Mouse (Mus musculus) kidney, adult 2 months (tissue): Measurements from ENCODE around the gene Etl4. TPM values are rescaled to one million over a fixed set of nuclear protein-coding genes. Genes with fewer than 3 reads are reported as not detected.

Experiments used
- DNase-seq: peaks from one replicate; pipeline ENCODE4 v3.0.0; 2021
- H3K27ac ChIP-seq: fragments of 200-500 bp; 2 replicates; pipeline ENCODE4 v1.5.1; 2012; ENCODE audit warnings: low read depth, low read length, control low read depth, inconsistent platforms; ENCODE audit not compliant: insufficient read depth
- H3K27me3 ChIP-seq: fragments of 200-500 bp; replicated peaks from 2 replicates; pipeline ENCODE4 v1.6.1; 2012; ENCODE audit warnings: mild to moderate bottlenecking, moderate library complexity, low read length, inconsistent platforms; ENCODE audit not compliant: control insufficient read depth, insufficient read depth
- H3K36me3 ChIP-seq: fragments of 200-500 bp; 2 replicates; pipeline ENCODE4 v1.6.1; 2012; ENCODE audit warnings: mild to moderate bottlenecking, moderate library complexity, low read length, inconsistent platforms; ENCODE audit not compliant: control insufficient read depth, insufficient read depth
- H3K4me1 ChIP-seq: fragments of 200-500 bp; 2 replicates; pipeline ENCODE4 v1.6.1; 2011; ENCODE audit warnings: low read length; ENCODE audit not compliant: control insufficient read depth, insufficient read depth
- H3K4me3 ChIP-seq: fragments of 200-500 bp; 2 replicates; pipeline ENCODE4 v1.5.1; 2011; ENCODE audit warnings: mild to moderate bottlenecking, low read depth, low read length, control low read depth; ENCODE audit not compliant: insufficient read depth
- CTCF ChIP-seq: fragments of 200-500 bp; conservative IDR thresholded peaks from 2 replicates; pipeline ENCODE4 v1.5.1; 2011; ENCODE audit warnings: low read depth, mild to moderate bottlenecking, control low read depth, low read length, moderate library complexity, mixed read lengths; ENCODE audit not compliant: insufficient read depth, insufficient read length
- POLR2A ChIP-seq: fragments of 200-500 bp; IDR thresholded peaks from one replicate; pipeline ENCODE4 v1.6.1; 2011; ENCODE audit warnings: low read depth, low read length, control low read depth
- WGBS: fragments of 180-500 bp; shearing (Covaris S2); methylation state at CpG from one replicate; pipeline ENCODE4 v1.1.7; 2018; 5-methylcytosine and 5-hydroxymethylcytosine counted together
- polyA plus RNA-seq: library from polyadenylated mRNA; depleted of rRNA; stranded (reverse); fragments of >200 nt; gene quantifications from 2 replicates; pipeline ENCODE4 v1.2.3, GENCODE M21; 2012

Etl4 gene
- polyA plus RNA-seq, 1 experiment: 21.4 TPM

GRCm38 (mm10) chr2:20722165-20722991, 812.8 kb downstream of the Etl4 start:
- Histone ChIP-seq H3K4me1 (peaks cover 16% of the 10 kb centered on the region; the same call in 1 of the 2 replicates), H3K27me3 (no peaks in the 10 kb centered on the region), H3K4me3 (peak overlapping the region; percentile 28), H3K27ac (peak overlapping the region; percentile 19; the same call in 1 of the 2 replicates), H3K36me3 (no peaks in the 10 kb centered on the region)
- peak; percentile 36 for DNase-seq
- TF ChIP-seq POLR2A (no peak), CTCF (no peak)
- 23% methylated on average over 15 of the region's 15 CpGs for WGBS

DNA sequence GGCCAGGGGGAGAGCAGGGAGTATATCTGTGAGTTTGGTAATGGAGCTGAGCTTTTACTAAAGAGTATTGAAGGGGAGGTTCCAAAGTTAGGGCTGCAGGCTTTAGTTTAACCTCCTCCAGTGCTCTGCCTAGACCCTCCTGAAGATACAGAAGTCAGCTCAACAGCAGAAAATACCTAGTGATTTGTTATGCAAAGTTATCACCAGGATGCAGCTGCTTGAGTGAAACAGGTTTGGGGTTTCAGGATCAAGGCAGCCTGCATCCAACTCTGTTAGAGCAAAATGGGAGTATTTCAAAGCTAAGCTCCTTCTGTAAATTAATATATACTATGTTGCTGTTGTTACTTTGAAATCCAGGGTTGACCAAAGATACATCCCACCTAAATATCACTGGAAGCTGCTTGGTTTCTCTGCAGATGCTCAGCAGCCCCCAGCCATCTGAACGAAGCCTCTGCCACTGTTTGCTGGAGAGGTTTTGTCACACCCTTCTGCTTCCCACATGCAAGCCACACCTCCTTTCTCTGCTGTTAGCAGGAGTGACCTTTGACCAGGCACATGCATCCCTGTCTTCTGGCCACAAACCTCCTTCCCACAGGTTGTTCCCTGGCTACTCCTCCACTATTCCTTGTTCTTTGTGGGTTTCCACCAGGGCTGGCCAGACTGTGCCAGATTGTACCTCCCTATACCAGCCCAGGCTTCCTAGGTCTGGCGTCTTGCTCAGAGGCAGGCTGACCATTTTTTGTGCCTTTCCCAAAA, 814.6 kb downstream of the Etl4 start:
- no peaks in the 10 kb centered on the region for H3K27me3 ChIP-seq
- WGBS: 32% methylated on average over 2 of the region's 2 CpGs
- H3K27ac ChIP-seq: no peak overlapping the region
- DNase-seq: peak; percentile 80
- H3K36me3 ChIP-seq: no peaks in the 10 kb centered on the region
- TF ChIP-seq POLR2A (no peak), CTCF (no peak)
- peaks cover 20% of the 10 kb centered on the region; the same call in 1 of the 2 replicates for H3K4me1 ChIP-seq
- H3K4me3 ChIP-seq: no peak overlapping the region

DNA sequence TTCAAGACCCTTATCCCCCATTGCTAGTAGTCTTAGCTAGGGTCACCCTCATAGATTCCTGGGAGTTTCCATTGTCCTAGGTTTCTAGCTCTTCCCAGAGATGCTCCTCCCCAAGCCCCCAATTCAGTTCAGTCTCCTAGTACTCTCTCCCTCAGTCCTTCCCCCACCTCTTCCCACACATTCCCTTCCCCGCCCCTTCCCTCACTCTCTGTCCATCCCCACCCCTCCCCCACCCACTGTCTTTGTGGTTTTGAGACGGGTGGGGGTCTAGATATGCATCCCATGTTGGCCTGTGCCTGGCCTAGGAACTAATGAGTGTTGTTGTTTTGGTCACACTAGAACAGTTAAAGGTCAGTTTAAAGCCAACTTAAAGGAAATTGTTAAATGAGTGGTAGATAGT, 817.4 kb downstream of the Etl4 start:
- H3K4me3 ChIP-seq: no peak overlapping the region
- H3K36me3 ChIP-seq: no peaks in the 10 kb centered on the region
- H3K27me3 ChIP-seq: no peaks in the 10 kb centered on the region
- 88% methylated on average over 2 of the region's 2 CpGs for WGBS
- no peak overlapping the region for H3K27ac ChIP-seq
- DNase-seq: no peak
- H3K4me1 ChIP-seq: peaks cover 17% of the 10 kb centered on the region; the same call in 1 of the 2 replicates
- TF ChIP-seq CTCF (no peak), POLR2A (no peak)

DNA sequence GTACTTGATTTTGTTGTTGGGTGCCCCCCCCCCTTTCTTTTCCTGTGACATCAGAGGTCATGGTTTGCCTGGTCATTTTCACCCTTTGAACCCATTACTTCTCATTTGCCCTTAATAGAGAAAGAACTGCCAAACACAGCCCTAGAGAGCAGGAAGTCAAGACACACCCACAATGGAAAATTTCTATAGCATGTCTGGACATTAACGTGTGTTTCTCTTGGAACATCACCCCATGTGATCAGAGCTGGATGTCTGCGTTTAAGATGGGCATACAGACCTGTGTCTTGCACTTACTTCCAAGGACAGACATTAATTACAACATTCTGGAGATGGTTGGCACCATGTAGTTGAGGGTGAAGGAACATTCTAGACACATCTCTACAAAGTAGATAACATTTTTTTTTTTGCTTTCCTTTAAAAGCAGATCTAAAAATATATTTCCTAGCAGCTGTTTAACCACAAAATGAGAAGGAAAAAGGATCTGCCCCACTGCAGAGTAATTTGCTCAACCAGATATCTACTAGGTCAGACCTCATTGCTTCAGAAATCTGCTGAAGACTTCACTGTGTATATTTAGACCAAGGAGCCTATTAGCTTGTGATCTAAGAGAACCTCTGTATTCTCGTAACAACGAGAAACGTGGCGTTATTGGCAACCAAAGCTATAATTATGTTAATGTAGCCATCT, 818.3 kb downstream of the Etl4 start:
- Histone ChIP-seq H3K4me3 (no peak overlapping the region), H3K27ac (no peak overlapping the region), H3K27me3 (no peaks in the 10 kb centered on the region), H3K4me1 (peaks cover 10% of the 10 kb centered on the region; the same call in 1 of the 2 replicates), H3K36me3 (no peaks in the 10 kb centered on the region)
- WGBS: 72% methylated on average over 6 of the region's 6 CpGs
- no peak for TF ChIP-seq CTCF
- no peak for TF ChIP-seq POLR2A
- peak; percentile 16 for DNase-seq

DNA sequence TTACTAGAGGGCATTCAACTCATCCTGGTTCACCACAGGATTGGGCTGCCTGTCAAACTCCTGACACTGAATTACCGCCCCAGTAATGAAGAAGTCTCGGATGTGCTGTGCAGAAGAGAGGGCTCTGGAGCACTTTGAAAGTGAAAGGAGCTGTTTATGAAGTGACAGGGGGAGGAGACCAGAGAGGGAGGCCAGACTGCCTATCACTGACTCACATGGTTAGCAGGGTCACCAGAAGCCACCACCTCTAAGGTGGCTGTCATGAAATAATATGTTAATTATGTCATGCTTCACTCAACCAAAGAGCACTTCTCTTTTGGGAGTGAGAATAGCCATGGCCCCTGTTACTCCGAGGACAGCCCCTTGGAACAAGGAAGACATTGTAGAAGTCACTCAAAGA, 825.9 kb downstream of the Etl4 start:
- H3K27ac ChIP-seq: no peak overlapping the region
- no peak for DNase-seq
- H3K36me3 ChIP-seq: no peaks in the 10 kb centered on the region
- TF ChIP-seq CTCF (no peak), POLR2A (no peak)
- WGBS: 75% methylated on average over 3 of the region's 3 CpGs
- no peaks in the 10 kb centered on the region for H3K27me3 ChIP-seq
- H3K4me1 ChIP-seq: peaks cover 9% of the 10 kb centered on the region
- H3K4me3 ChIP-seq: no peak overlapping the region

GRCm38 (mm10) chr2:20736324-20737015, 826.9 kb downstream of the Etl4 start:
- Histone ChIP-seq H3K4me3 (peak overlapping the region; percentile 50), H3K27ac (peak overlapping the region; percentile 53)
- 30% methylated on average over 7 of the region's 7 CpGs for WGBS

More at GRCm38 (mm10) chr2:20736324-20737015, 826.9 kb downstream of the Etl4 start:
- no peaks in the 10 kb centered on the region for H3K27me3 ChIP-seq
- peaks cover 9% of the 10 kb centered on the region for H3K4me1 ChIP-seq
- DNase-seq: peak; percentile 71
- H3K36me3 ChIP-seq: no peaks in the 10 kb centered on the region
- TF ChIP-seq CTCF (no peak), POLR2A (no peak)
